Mouse (Mus musculus): ENCODE results near the gene Tnfsf12.

Gene Tnfsf12

DNA sequence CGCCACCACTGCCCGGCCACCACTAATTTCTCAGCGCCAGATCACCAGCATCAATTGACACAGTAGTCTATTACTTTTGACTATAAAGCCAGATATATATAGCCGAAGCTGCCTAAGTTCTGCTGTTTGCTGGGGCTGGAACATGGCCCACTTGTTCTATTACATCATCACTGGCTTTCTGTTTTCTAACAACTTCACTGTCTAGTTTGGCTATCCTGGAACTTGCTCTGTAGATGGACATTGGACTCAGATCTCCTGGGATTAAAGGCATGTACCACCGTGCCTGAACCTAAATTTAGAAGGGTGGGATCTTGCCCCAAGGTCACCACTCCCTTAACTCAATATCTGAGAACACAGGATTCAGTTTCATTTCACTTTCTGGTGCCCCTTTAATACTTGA is 49.8 kb downstream of the Tnfsf12 start:
- no peak for DNase-seq

Data from lung, postnatal 36 days (tissue).